Mouse (Mus musculus) bone marrow, adult 2 months (tissue): ENCODE measurements at regions not wholly inside any gene's neighbourhood (a gene's known extent, or its start where the extent isn't known, plus 50 kb on each side); places are given as distances from the start of the nearest gene placed in this dataset.

ENCODE experiments used
- CTCF ChIP-seq: fragments of 200-500 bp; IDR thresholded peaks from 2 replicates; pipeline ENCODE4 v1.5.1; 2011; ENCODE audit warnings: low read length, control low read depth; ENCODE audit not compliant: control insufficient read depth, insufficient read depth
- POLR2A ChIP-seq: fragments of 200-500 bp; IDR thresholded peaks from 2 replicates; pipeline ENCODE4 v1.6.1; 2011; ENCODE audit warnings: low read depth, mild to moderate bottlenecking, control low read depth, low read length, borderline replicate concordance; ENCODE audit not compliant: control insufficient read depth

GRCm38 (mm10) chr14:62168711-62169110, 123.7 kb upstream of the Rnaseh2b start:
- TF ChIP-seq CTCF (no peak), POLR2A (no peak)
